Mouse (Mus musculus): ENCODE measurements at regions not wholly inside any gene's neighbourhood (a gene's known extent, or its start where the extent isn't known, plus 50 kb on each side); places are given as distances from the start of the nearest gene placed in this dataset.

DNA sequence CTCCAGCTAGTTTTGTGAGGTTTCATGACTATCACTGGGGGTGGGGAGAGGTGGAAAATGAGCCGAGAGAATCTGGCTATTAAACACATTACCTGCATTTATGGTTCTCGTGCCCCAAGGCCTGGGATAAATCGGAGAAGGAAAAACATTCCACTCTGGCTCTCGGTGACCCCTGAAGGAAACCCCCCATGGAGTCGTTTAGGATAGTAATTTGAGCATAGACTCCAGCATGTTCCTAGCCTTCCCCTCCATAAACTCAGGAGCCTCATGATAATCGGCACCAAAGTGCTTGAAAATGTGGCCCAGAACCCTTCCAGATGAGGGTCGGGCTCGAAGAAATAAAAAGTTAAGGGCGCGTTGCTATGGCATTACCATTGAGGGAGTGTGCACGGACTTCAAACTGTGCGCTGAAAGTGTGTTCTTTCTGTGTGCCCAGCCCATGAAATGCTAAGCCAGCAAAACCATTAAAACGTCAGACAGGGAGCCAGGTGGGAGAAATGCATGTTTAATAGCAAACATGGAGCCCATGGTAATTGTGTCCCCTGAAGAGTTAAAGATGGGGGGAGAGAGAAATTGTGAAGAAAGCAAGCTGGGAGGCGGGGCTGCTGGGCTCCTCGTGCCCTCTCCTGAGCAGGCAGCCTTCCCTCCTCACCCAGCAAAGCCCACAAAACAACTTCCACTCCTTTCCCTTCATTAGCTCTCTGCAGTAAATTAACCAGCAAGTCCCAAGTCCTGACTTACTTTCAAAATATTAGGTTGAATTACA is 64.1 kb upstream of the Sall1 start:
- TF ChIP-seq CTCF (IDR thresholded peaks at IDR 0.05; ENCODE audit: borderline replicate concordance, extremely low read depth, insufficient read depth, insufficient read length): no peak
- no peak for TF ChIP-seq POLR2A (IDR thresholded peaks at IDR 0.05; ENCODE audit: borderline replicate concordance, extremely low read depth, insufficient read depth, insufficient read length, poor library complexity, severe bottlenecking)
